Mouse (Mus musculus) heart, embryonic 15.5 days (tissue): ENCODE data around the gene Tnni2. TPM values are rescaled to one million over a fixed set of nuclear protein-coding genes. Genes with fewer than 3 reads are reported as not detected.

Source experiments
- ATAC-seq: fragments of 200-750 bp; cut with Nextera tagmentation; replicated peaks from 2 replicates; pipeline ENCODE4 v1.8.0; 2017; ENCODE audit warnings: low read depth, moderate TSS enrichment; ENCODE audit not compliant: insufficient number of reproducible peaks, insufficient read depth, low FRiP score
- H3K27ac ChIP-seq: fragments of 300-500 bp; sonication (generic); 2 replicates; pipeline ENCODE4 v1.5.1; 2015; ENCODE audit warnings: mild to moderate bottlenecking, inconsistent platforms
- H3K27me3 ChIP-seq: fragments of 300-500 bp; sonication (generic); 2 replicates; pipeline ENCODE4 v1.6.1; 2015; ENCODE audit warnings: inconsistent platforms
- H3K36me3 ChIP-seq: fragments of 300-500 bp; sonication (generic); 2 replicates; pipeline ENCODE4 v1.6.1; 2015; ENCODE audit warnings: mild to moderate bottlenecking, inconsistent platforms
- H3K4me1 ChIP-seq: fragments of 300-500 bp; sonication (generic); replicated peaks from 2 replicates; pipeline ENCODE4 v1.6.1; 2015; ENCODE audit warnings: inconsistent platforms
- H3K4me2 ChIP-seq: fragments of 300-500 bp; sonication (generic); 2 replicates; pipeline ENCODE4 v1.6.1; 2015; ENCODE audit warnings: inconsistent platforms, mild to moderate bottlenecking, moderate library complexity
- H3K4me3 ChIP-seq: fragments of 300-500 bp; sonication (generic); 2 replicates; pipeline ENCODE4 v1.5.1; 2015; ENCODE audit warnings: mild to moderate bottlenecking, inconsistent platforms
- H3K9ac ChIP-seq: fragments of 300-500 bp; sonication (generic); 2 replicates; pipeline ENCODE4 v1.6.1; 2015; ENCODE audit warnings: mild to moderate bottlenecking, inconsistent platforms
- H3K9me3 ChIP-seq: fragments of 300-500 bp; sonication (generic); replicated peaks from 2 replicates; pipeline ENCODE4 v1.6.1; 2016; ENCODE audit warnings: inconsistent platforms
- WGBS: fragments of 180-500 bp; shearing (Covaris S2); methylation state at CpG from one replicate; pipeline ENCODE4 v1.1.7; 2015; ENCODE audit warnings: mixed read lengths; 5-methylcytosine and 5-hydroxymethylcytosine counted together
- polyA plus RNA-seq: library from polyadenylated mRNA; unstranded; fragments of >200 nt; fragmentation: Nextera tagmentation; extraction: Ambion mirVana; gene quantifications from 2 replicates; pipeline ENCODE4 v1.2.1, GENCODE M21; 2015

Gene Tnni2
- polyA plus RNA-seq, 1 experiment from 2014 or later = 16.8 TPM

GRCm38 (mm10) chr7:142444171-142444570, 2.6 kb downstream of the Tnni2 start:
- Histone ChIP-seq H3K4me3 (no peak overlapping the region), H3K27me3 (no peaks in the 10 kb centered on the region), H3K36me3 (no peaks in the 10 kb centered on the region), H3K9me3 (no peaks in the 10 kb centered on the region), H3K4me2 (no peak overlapping the region), H3K27ac (no peak overlapping the region), H3K4me1 (peaks cover 37% of the 10 kb centered on the region), H3K9ac (no peak overlapping the region)
- WGBS = 94% methylated on average over 6 of the region's 6 CpGs
- ATAC-seq = no peak

GRCm38 (mm10) chr7:142445324-142445723, 3.7 kb downstream of the Tnni2 start:
- WGBS = 87% methylated on average over 6 of the region's 6 CpGs

GRCm38 (mm10) chr7:142446264-142446663, 4.7 kb downstream of the Tnni2 start:
- WGBS = 84% methylated on average over 4 of the region's 4 CpGs
- H3K4me2 ChIP-seq = no peak overlapping the region
- H3K9ac ChIP-seq = no peak overlapping the region
- no peaks in the 10 kb centered on the region for H3K36me3 ChIP-seq
- H3K9me3 ChIP-seq = no peaks in the 10 kb centered on the region
- H3K27ac ChIP-seq = no peak overlapping the region
- no peak; the same call in 1 of the 2 replicates for ATAC-seq
- peaks cover 29% of the 10 kb centered on the region for H3K4me1 ChIP-seq
- no peak overlapping the region for H3K4me3 ChIP-seq
- H3K27me3 ChIP-seq = no peaks in the 10 kb centered on the region

More at GRCm38 (mm10) chr7:142445324-142445723, 3.7 kb downstream of the Tnni2 start:
- Histone ChIP-seq H3K27ac (no peak overlapping the region), H3K4me3 (no peak overlapping the region), H3K27me3 (no peaks in the 10 kb centered on the region), H3K4me2 (no peak overlapping the region), H3K9me3 (no peaks in the 10 kb centered on the region), H3K36me3 (no peaks in the 10 kb centered on the region), H3K4me1 (peaks cover 39% of the 10 kb centered on the region), H3K9ac (no peak overlapping the region)
- ATAC-seq = no peak

GRCm38 (mm10) chr7:142449038-142449617, 7.5 kb downstream of the Tnni2 start:
- Histone ChIP-seq H3K36me3 (no peaks in the 10 kb centered on the region), H3K27me3 (no peaks in the 10 kb centered on the region), H3K9ac (no peak overlapping the region), H3K4me1 (peaks cover 13% of the 10 kb centered on the region; the same call in 1 of the 2 replicates), H3K4me3 (no peak overlapping the region), H3K27ac (peak overlapping the region; percentile 42; the same call in 1 of the 2 replicates), H3K4me2 (no peak overlapping the region), H3K9me3 (no peaks in the 10 kb centered on the region)
- 71% methylated on average over 6 of the region's 6 CpGs for WGBS
- no peak for ATAC-seq

- WGBS = 47% methylated on average over 1 of the region's 1 CpGs
- Histone ChIP-seq H3K9me3 (no peaks in the 10 kb centered on the region), H3K4me1 (peaks cover 53% of the 10 kb centered on the region), H3K9ac (no peak overlapping the region), H3K36me3 (no peaks in the 10 kb centered on the region), H3K4me2 (no peak overlapping the region), H3K27me3 (no peaks in the 10 kb centered on the region), H3K4me3 (no peak overlapping the region), H3K27ac (peak overlapping the region; percentile 97)
- no peak for ATAC-seq
Observed at GRCm38 (mm10) chr7:142454706-142455105, 13.1 kb downstream of the Tnni2 start.

- H3K4me1 ChIP-seq = peaks cover 58% of the 10 kb centered on the region
- peak overlapping the region; percentile 22; the same call in 1 of the 2 replicates for H3K9ac ChIP-seq
- no peak overlapping the region for H3K4me3 ChIP-seq
- 54% methylated on average over 2 of the region's 2 CpGs for WGBS
- peak overlapping the region; percentile 97 for H3K27ac ChIP-seq
- H3K9me3 ChIP-seq = no peaks in the 10 kb centered on the region
- no peak for ATAC-seq
- H3K27me3 ChIP-seq = no peaks in the 10 kb centered on the region
- no peak overlapping the region for H3K4me2 ChIP-seq
- no peaks in the 10 kb centered on the region for H3K36me3 ChIP-seq
Observed at GRCm38 (mm10) chr7:142455251-142455650, 13.6 kb downstream of the Tnni2 start.

GRCm38 (mm10) chr7:142456806-142457205, 15.2 kb downstream of the Tnni2 start:
- peak overlapping the region; percentile 97 for H3K27ac ChIP-seq
- no peak overlapping the region for H3K9ac ChIP-seq
- ATAC-seq = peak; percentile 58
- H3K9me3 ChIP-seq = no peaks in the 10 kb centered on the region
- H3K4me2 ChIP-seq = no peak overlapping the region
- no peak overlapping the region for H3K4me3 ChIP-seq
- no peaks in the 10 kb centered on the region for H3K36me3 ChIP-seq
- H3K27me3 ChIP-seq = no peaks in the 10 kb centered on the region
- 21% methylated on average over 3 of the region's 3 CpGs for WGBS
- H3K4me1 ChIP-seq = peaks cover 72% of the 10 kb centered on the region

GRCm38 (mm10) chr7:142457227-142457811, 15.7 kb downstream of the Tnni2 start:
- H3K4me2 ChIP-seq = no peak overlapping the region
- no peaks in the 10 kb centered on the region for H3K9me3 ChIP-seq
- WGBS = 2% methylated on average over 3 of the region's 3 CpGs
- ATAC-seq = 0 out of 2 replicates have a peak, but pooled peaks have one; percentile 21
- no peak overlapping the region for H3K4me3 ChIP-seq
- no peak overlapping the region for H3K9ac ChIP-seq
- H3K27ac ChIP-seq = peak overlapping the region; percentile 97
- H3K27me3 ChIP-seq = no peaks in the 10 kb centered on the region
- H3K4me1 ChIP-seq = peaks cover 77% of the 10 kb centered on the region
- H3K36me3 ChIP-seq = no peaks in the 10 kb centered on the region

GRCm38 (mm10) chr7:142458026-142458425, 16.4 kb downstream of the Tnni2 start:
- WGBS = 7% methylated on average over 2 of the region's 2 CpGs
- Histone ChIP-seq H3K27ac (peak overlapping the region; percentile 97), H3K27me3 (no peaks in the 10 kb centered on the region), H3K4me1 (peaks cover 83% of the 10 kb centered on the region), H3K9ac (no peak overlapping the region), H3K36me3 (no peaks in the 10 kb centered on the region), H3K4me2 (no peak overlapping the region), H3K9me3 (no peaks in the 10 kb centered on the region), H3K4me3 (no peak overlapping the region)
- ATAC-seq = no peak; the same call in 1 of the 2 replicates

- peak; percentile 3; the same call in 1 of the 2 replicates for ATAC-seq
- Histone ChIP-seq H3K27ac (peak overlapping the region; percentile 97), H3K4me2 (no peak overlapping the region), H3K4me1 (peaks cover 87% of the 10 kb centered on the region), H3K9ac (no peak overlapping the region), H3K36me3 (no peaks in the 10 kb centered on the region), H3K9me3 (no peaks in the 10 kb centered on the region), H3K4me3 (no peak overlapping the region), H3K27me3 (no peaks in the 10 kb centered on the region)
- WGBS = 39% methylated on average over 5 of the region's 5 CpGs
Observed at GRCm38 (mm10) chr7:142458676-142459298, 17.2 kb downstream of the Tnni2 start.

GRCm38 (mm10) chr7:142459299-142459691, 17.7 kb downstream of the Tnni2 start:
- Histone ChIP-seq H3K36me3 (no peaks in the 10 kb centered on the region), H3K9ac (no peak overlapping the region), H3K27ac (peak overlapping the region; percentile 97), H3K9me3 (no peaks in the 10 kb centered on the region), H3K4me1 (peaks cover 83% of the 10 kb centered on the region), H3K4me2 (no peak overlapping the region), H3K4me3 (no peak overlapping the region), H3K27me3 (no peaks in the 10 kb centered on the region)
- WGBS = 22% methylated on average over 2 of the region's 2 CpGs
- peak; percentile 75 for ATAC-seq
